Mouse (Mus musculus) kidney, postnatal 36 days (tissue): ENCODE measurements around the gene Sin3b.
A peak's percentile ranks its signal among the peaks of the same experiment; 100 is the strongest.

Experiments used
- DNase-seq, 2 experiments: peaks; one replicate each; pipeline ENCODE4 v3.0.0; 2021 to 2022; ENCODE audit warnings: mixed read lengths in 2 of 2

Sin3b gene

GRCm38 (mm10) chr8:72756031-72756430 is 32.9 kb downstream of the Sin3b start:
- DNase-seq = no peak

- no peak for DNase-seq
These were observed 33.8 kb downstream of the Sin3b start for GRCm38 (mm10) chr8:72756771-72757390.

GRCm38 (mm10) chr8:72757426-72758195 is 34.5 kb downstream of the Sin3b start:
- DNase-seq = no peak

GRCm38 (mm10) chr8:72758310-72758709 is 35.2 kb downstream of the Sin3b start:
- no peak for DNase-seq

GRCm38 (mm10) chr8:72760216-72760615 is 37.1 kb downstream of the Sin3b start:
- DNase-seq = no peak

GRCm38 (mm10) chr8:72761322-72762051 is 38.4 kb downstream of the Sin3b start, which contains the start of gene F2rl3:
TSS of gene F2rl3 (plus strand) at chr8:72761880.
- peak; percentile 30 to 46 for DNase-seq

- DNase-seq = no peak
These were observed 39.2 kb downstream of the Sin3b start for GRCm38 (mm10) chr8:72762306-72762705.

- no peak for DNase-seq
These were observed 42.6 kb downstream of the Sin3b start for GRCm38 (mm10) chr8:72765696-72766095.

GRCm38 (mm10) chr8:72766777-72767176 is 43.7 kb downstream of the Sin3b start:
- no peak for DNase-seq

GRCm38 (mm10) chr8:72777797-72778196 is 54.7 kb downstream of the Sin3b start:
- no peak for DNase-seq

- no peak for DNase-seq
These were observed 57.6 kb downstream of the Sin3b start for GRCm38 (mm10) chr8:72780644-72781043.

- DNase-seq = no peak
These were observed 78.5 kb downstream of the Sin3b start for GRCm38 (mm10) chr8:72801583-72801982.
